ENCODE assay signal across 9 mouse cellular contexts in the genomic region with DNA sequence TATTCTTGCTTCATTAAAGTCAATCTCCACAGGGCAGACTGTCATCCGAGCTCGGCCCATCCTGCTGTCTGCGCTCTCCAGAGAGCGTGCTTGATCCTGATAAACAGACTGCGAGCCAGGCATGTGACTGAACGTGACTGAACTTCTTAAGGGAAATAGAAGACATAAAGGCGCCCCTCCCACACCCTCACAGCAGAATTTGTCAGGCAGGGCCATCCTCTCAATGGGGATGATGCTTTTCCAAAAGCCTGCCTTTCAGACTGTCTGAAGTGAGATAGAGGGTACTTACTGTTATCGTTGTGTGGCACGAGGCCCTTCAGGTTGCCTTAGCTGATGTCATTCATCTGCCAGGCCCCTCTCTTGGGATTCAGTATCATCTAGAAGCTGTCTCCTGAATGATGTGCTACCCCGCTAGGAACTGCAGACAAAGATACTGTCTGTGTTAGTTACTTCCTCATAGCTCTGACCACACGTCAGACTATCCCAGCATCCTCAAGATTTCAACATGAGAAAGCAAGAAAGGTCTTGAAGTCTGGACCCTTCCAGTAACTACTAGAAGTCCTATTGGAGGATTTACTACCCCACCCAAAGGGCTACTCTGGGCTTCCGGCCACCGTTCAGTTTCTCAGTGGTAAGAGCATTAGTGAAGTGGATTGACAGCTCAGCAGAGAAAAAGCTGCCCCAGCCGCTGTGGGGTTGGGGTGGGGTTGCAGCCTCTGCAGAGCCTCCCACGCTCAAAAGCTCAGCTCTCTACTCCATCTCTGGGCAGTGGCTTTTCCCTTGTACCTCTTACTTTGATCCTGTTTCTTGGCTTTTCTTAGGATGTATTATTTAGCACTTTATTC. TPM values are rescaled to one million over a fixed set of nuclear protein-coding genes. Genes with fewer than 3 reads are reported as not detected.
A peak's percentile ranks its signal among the peaks of the same experiment; 100 is the strongest.
DNase-seq lines count a peak whose midpoint lies in the region; ATAC-seq lines count a peak whose summit lies in the region.
"Had no signal": no experiment of that assay in that cellular context is flagged by ENCODE, and none has a peak within 500 bp of the region (broad histone marks: within the 10 kb centered on the region; RNA-seq: fewer than 3 reads in every experiment).

No protein-coding gene starts in this region.

- no peak for DNase-seq in kidney, postnatal 10 days
- no peak for DNase-seq in hindbrain, embryonic 11.5 days (ENCODE audit: low spot score)
- peak; percentile 68 for DNase-seq in thymus, postnatal 14 days
- DNase-seq in adrenal gland, adult (ENCODE audit: inconsistent age in 2 of 2, low spot score in 1 of 2) = no peak
- no peak for DNase-seq in layer of hippocampus, postnatal 36 days
- DNase-seq in left cerebral cortex, postnatal 36 days (ENCODE audit: low spot score in 2 of 2) = no peak
- DNase-seq: cerebellum, postnatal 36 days had no signal

- H3K4me3 ChIP-seq in kidney, embryonic 15.5 days (replicated peaks) = no peak overlapping the region
- no peak overlapping the region for H3K4me3 ChIP-seq in hindbrain, embryonic 11.5 days (ENCODE audit: low read depth, low read length)

- no peak overlapping the region for H3K4me2 ChIP-seq in kidney, embryonic 15.5 days
- no peak overlapping the region for H3K4me2 ChIP-seq in hindbrain, embryonic 11.5 days (replicated peaks; ENCODE audit: low read depth, low read length)

- ATAC-seq in kidney, embryonic 15.5 days (replicated peaks; ENCODE audit: low FRiP score) = peak; percentile 73
- 0 out of 2 replicates have a peak, but pooled peaks have one; percentile 30 for ATAC-seq in hindbrain, embryonic 11.5 days (ENCODE audit: low FRiP score)
- ATAC-seq in megakaryocyte-erythroid progenitor cell, adult 5-6 weeks (replicated peaks; ENCODE audit: low FRiP score, low TSS enrichment, poor library complexity, severe bottlenecking) = peak; percentile 88

- 0 out of 2 replicates have a peak, but pooled peaks cover 3% of the 10 kb centered on the region for H3K4me1 ChIP-seq in kidney, embryonic 15.5 days
- H3K4me1 ChIP-seq in hindbrain, embryonic 11.5 days (replicated peaks; ENCODE audit: control insufficient read depth, insufficient read depth, low read length) = no peaks in the 10 kb centered on the region; the same call in 1 of the 2 replicates

- no peaks in the 10 kb centered on the region for H3K36me3 ChIP-seq in kidney, embryonic 15.5 days
- no peaks in the 10 kb centered on the region for H3K36me3 ChIP-seq in hindbrain, embryonic 11.5 days (ENCODE audit: control insufficient read depth, insufficient read depth, low read length)

- H3K9me3 ChIP-seq in kidney, embryonic 15.5 days (replicated peaks) = no peaks in the 10 kb centered on the region
- no peaks in the 10 kb centered on the region for H3K9me3 ChIP-seq in hindbrain, embryonic 11.5 days (ENCODE audit: control insufficient read depth, low read length)

- WGBS in kidney, embryonic 15.5 days = 43% methylated on average over 15 of the region's 15 CpGs
- 52% methylated on average over 15 of the region's 15 CpGs for WGBS in hindbrain, embryonic 11.5 days

- no peak overlapping the region for H3K9ac ChIP-seq in kidney, embryonic 15.5 days
- no peak overlapping the region for H3K9ac ChIP-seq in hindbrain, embryonic 11.5 days (ENCODE audit: low read depth, low read length)

- intact Hi-C loops in left cerebral cortex, postnatal 36 days (cut with DNase I) = loop anchor here (5.0 to 10.0 kb wide), 4 partner anchors 135 to 765 kb away; a partner anchor contains a TSS

- no peak overlapping the region for H3K27ac ChIP-seq in kidney, embryonic 15.5 days
- no peak overlapping the region for H3K27ac ChIP-seq in hindbrain, embryonic 11.5 days (ENCODE audit: low read depth, low read length)

- no peaks in the 10 kb centered on the region for H3K27me3 ChIP-seq in kidney, embryonic 15.5 days
- no peaks in the 10 kb centered on the region for H3K27me3 ChIP-seq in hindbrain, embryonic 11.5 days (ENCODE audit: control insufficient read depth, insufficient read depth, low read length)

RNA-seq across cellular contexts. Expression of a gene that starts 28.2 kb away (rescaled TPM):
- 33.3 and 33.6 TPM in 2 replicates for polyA plus RNA-seq in kidney, embryonic 15.5 days (2015; fragmentation: Nextera tagmentation; extraction: Ambion mirVana)
- 45.6 and 49.5 TPM in 2 replicates for polyA plus RNA-seq in hindbrain, embryonic 11.5 days (2014; fragmentation: Nextera tagmentation; extraction: Ambion mirVana)
- 201 and 223 TPM in 2 replicates for total RNA-seq in megakaryocyte-erythroid progenitor cell, adult 5-6 weeks (2014; fragmentation: Nextera tagmentation)
- total RNA-seq in megakaryocyte-erythroid progenitor cell, adult 5-6 weeks (2017) = 410 and 555 TPM in 2 replicates
- 1 to 10 TPM; 1.3 to 1.9 TPM for total RNA-seq in layer of hippocampus, postnatal 36 days (2021)
- total RNA-seq in left cerebral cortex, postnatal 36 days (2021) = 1 to 10 TPM; 1.0 to 1.1 TPM

Comparison
In these comparisons a context has a peak if more than half of its experiments do, and no peak if none do; other contexts are left out.
1. ATAC-seq: peak in every context shown above with its lines; median percentile 88 in megakaryocyte-erythroid progenitor cell, adult 5-6 weeks; 73 in kidney, embryonic 15.5 days; 30 in hindbrain, embryonic 11.5 days.
2. RNA of a gene that starts 28.2 kb away (total RNA-seq): 201 to 555 TPM in megakaryocyte-erythroid progenitor cell, adult 5-6 weeks; 1.3 to 1.9 TPM in layer of hippocampus, postnatal 36 days and 1.0 to 1.1 TPM in left cerebral cortex, postnatal 36 days; every median in the first group is over 10 times any median in the second.